Mouse (Mus musculus): Measurements from ENCODE around the gene Enpp7.

Enpp7 gene

DNA sequence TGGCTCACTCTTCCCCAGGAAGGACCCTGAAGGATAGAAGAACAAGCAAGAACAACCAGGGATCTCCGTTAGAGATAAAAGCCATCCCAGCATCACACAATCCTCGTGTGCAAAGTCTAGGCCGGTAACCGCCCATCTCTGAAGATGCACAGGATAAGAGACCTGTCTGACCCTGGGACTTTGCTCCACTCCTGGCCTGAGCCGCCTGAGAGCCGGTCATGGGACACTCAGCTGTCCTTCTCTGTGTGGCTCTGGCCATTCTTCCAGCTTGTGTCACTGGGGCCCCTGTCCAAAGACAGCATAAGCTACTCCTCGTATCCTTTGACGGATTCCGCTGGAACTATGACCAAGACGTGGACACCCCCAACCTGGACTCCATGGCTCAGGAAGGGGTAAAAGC lies at the start of gene Enpp7:
Gene Enpp7 (plus strand): TSS at position 190 of the 400 bp plus-strand sequence.
- no peak for DNase-seq (ENCODE audit: low read depth, low spot score)

DNA sequence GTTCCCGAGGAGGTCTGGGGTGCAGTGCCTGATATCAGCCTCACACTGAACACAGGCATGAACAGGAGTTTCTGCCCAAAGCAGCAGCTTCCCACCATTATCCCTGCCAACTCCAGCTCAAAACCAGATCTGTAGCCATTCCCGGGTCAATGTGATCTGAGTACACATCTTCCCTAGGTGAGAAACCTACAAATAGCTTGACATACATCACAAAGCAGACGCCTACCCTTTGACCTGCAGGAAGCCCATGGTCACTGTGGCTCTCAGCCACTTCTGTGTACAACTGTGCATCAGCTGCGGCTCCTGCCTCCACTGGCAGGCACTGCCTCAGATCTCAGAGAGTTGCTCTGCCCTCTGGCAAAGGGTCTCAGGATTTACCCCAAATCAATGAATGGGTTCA lies 48.3 kb upstream of the Enpp7 start:
- DNase-seq (ENCODE audit: low read depth, low spot score): no peak

DNA sequence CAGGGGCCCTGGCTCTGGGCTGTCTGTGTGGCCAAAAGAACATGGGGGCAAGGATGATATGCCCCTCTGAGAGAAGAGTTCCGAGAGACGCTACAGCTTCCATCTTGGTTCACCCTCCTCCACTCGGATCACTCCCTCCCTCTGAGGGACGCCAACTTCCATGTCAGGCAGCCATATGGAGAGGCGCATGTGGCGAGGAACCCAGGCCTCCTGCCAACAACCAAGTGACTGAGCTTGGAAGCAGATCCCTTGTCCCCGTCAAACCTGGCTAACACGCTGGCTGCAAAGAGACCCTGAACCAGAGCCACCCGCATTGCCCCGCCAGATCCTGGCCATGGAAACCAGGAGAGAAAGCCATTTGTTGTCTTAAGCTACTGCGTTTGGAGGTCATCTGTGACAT lies 47.4 kb upstream of the Enpp7 start:
- no peak for DNase-seq (ENCODE audit: low read depth, low spot score)

- no peak for DNase-seq (ENCODE audit: low read depth, low spot score)
Measured at GRCm38 (mm10) chr11:118941268-118941667, 46.7 kb upstream of the Enpp7 start.

- DNase-seq (ENCODE audit: low read depth, low spot score): no peak
Measured at GRCm38 (mm10) chr11:118945868-118946267, 42.1 kb upstream of the Enpp7 start.

DNA sequence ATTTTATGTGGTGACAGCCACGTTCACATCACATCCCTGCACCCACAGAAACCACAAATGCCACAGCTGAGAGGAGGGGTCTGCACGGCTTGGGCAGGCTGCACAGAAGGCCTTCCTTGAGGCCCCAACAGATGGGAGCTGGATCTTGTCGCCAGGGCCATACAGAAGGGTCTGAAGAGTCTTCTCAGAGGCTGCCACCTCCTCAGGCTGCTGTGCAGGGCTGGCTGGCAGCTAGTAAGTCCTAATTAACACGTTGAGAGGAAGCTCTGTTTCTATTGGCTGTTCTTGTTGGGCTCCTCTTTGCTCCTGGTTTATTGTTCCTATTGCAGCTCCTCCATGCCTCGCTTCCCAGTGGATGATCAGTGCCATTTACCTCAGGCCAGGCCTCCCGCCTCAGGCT lies 33.0 kb upstream of the Enpp7 start:
- no peak for DNase-seq (ENCODE audit: low read depth, low spot score)

DNA sequence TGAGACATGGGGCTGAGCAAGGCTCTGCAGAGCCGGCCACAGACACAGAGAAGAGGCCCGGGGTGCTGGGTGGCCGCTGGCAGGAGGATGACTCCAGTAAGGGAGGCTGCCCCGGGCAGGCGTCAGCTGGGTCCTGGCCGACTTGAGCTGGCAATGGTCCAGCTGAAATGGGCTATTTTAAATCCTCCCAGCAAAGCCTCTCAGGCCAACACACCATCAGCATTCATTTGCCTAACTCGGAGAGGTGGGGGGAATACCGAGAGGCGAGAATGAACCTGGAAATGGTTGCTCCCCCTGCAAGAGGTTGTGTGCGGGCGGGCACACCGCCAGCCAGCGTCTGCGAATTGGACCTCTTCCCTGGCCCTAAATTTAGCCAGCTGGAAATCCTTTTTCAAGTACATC lies 30.9 kb upstream of the Enpp7 start:
- DNase-seq (ENCODE audit: low read depth, low spot score): no peak

DNA sequence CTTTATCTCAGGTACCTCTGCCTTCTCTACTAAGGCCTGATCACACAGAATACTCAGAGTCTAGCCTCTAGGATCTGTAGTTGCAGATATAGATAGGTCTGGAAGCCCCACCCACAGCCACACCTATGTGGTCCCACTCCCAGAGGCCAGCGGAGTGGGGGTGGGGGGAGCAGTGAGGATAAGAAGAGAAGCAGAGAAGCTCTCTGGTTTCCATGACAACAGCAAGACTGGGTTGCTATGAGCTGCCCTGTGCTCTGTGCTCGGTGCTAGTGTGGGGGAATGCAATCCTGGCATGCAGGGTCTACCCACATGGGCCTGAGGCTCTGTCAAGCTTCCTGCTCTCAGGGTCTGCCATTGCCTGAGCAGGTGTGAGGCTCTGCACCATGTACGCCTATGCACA lies 27.3 kb upstream of the Enpp7 start:
- DNase-seq (ENCODE audit: low read depth, low spot score): no peak

GRCm38 (mm10) chr11:118962478-118962877 lies 25.5 kb upstream of the Enpp7 start:
- DNase-seq (ENCODE audit: low read depth, low spot score): no peak

GRCm38 (mm10) chr11:118963926-118964325 lies 24.1 kb upstream of the Enpp7 start:
- DNase-seq (ENCODE audit: low read depth, low spot score): no peak

DNA sequence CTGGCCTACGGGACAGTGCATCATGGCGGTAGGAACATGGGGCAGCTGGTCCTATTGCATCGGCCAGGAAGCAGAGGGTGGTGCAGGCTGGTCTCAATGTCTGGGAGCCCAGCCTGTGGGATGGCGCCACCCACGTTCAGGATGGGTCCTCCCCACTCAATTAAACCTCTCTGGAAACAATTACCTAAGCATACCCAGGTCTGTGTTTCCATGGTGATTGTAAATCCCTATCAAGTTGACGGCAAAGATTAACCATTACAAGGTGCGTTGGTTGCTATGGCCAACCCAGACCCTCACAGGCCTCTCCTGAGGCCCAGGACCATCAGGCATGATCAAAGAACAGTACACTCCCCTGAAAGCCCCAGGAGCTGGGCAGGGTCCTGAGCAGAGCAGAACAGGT lies 22.9 kb upstream of the Enpp7 start:
- peak; percentile 48 for DNase-seq (ENCODE audit: low read depth, low spot score)

DNA sequence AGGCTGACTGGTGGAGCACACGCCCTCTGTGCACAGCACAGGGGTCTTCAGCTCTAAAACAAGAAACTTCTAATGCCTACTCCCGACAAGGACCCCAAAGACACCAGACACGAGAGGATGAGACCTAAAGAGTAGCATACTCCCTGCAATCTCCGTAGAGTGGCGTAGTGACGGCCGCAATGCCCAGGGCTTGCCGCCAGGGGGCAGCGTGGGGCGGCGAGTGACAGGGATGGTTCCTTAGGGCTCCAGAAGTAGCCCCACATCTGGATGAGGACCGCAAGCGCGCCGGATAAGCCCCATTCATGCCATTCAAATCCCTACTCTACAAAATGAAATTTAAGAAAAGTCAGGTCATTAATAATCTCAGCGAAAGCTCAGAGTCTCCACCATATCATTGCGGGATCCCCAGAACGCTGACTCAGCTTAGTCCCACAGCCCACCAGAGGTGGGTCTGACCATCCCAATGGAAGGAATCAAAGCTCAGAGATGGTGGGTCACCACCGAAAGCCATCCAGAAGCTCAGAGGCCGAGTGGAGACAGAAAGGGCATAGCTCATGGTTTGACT lies 16.4 kb upstream of the Enpp7 start:
- DNase-seq (ENCODE audit: low read depth, low spot score): peak; percentile 27

DNA sequence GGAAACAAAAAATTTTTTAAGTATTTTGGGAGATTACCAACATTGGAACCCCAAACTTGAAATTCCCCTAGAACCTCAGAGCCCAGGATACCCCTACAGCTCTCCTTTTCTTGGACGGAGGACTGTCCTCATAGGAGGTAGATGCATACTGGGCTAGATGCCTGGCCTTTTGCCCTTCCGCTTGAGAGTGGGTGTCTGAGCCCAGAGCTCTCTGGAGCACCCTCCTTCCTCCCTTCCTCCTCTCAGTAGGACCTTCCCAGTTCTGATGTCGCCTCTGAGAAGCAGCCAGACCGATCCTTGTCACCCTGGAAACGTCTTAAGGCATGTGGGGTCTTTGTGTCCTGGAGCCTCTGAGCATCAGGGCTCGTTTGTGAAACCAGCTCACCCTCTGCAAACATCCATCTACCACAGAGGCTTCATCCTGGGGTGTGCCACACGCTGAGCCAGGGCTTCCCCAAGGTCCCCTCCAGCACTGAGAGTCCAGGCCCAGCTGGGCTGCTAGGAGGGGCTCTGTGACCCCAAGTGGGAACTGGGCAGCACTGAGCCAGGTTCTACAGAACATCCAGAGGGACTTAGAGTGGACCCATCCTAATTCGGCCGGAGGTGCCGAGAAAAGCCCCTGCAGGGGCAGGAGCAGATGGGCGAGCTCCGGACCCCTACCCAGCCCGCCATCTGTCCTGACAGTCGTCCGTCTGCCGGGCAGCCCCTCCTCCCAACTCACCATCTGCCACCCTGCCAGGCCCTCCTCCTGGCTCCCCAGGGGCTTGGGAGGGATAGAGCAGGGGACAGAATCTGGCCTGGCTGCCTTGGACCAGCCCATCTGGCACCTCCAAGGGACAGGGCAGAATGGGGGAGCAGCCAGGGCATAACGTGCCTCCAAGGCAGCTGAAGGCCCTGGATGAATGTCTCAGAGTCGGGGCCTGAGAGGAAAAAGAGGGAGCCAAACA lies 15.3 kb upstream of the Enpp7 start:
- DNase-seq (ENCODE audit: low read depth, low spot score): no peak

DNA sequence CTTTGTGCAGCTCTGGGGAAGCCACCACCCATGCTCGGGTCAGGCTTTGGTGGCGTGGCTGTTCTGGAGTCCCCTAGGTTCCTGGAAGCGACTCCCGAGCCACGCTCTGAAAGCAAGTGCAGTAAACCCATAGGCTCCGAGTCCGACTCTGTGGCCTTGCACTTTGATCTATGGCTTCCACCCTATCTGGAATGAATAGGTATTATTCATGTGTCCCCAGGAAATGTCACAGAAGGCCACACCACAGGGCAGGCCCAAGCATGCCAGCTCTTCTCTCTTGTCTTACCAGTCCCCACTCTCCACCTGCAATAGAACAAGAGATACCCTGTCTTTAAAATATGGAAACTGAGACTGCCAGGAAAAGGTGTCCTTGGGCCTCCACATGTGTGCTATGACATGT lies 13.6 kb upstream of the Enpp7 start:
- no peak for DNase-seq (ENCODE audit: low read depth, low spot score)

DNA sequence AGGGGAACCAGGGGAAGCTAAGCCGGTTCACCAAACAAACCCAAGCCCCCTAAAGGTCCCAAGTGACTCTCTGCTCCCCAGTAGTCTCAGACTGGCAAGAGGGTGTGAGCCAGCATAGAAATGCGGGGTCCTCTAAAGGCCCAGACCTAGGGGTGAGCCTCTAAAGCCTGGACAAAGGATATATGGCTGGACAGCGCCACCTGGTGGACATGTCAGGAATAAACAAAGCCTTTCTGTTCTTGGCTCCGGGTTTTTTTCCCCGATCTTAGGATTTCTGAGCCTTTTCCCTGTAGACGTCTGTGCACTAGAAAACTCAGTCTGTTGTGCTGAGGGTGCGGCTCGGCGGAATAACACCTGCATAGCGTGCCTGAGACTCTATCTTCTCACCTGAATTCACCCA lies 12.6 kb upstream of the Enpp7 start:
- peak; percentile 86 for DNase-seq (ENCODE audit: low read depth, low spot score)

GRCm38 (mm10) chr11:118975917-118976316 lies 12.1 kb upstream of the Enpp7 start:
- no peak for DNase-seq (ENCODE audit: low read depth, low spot score)

DNA sequence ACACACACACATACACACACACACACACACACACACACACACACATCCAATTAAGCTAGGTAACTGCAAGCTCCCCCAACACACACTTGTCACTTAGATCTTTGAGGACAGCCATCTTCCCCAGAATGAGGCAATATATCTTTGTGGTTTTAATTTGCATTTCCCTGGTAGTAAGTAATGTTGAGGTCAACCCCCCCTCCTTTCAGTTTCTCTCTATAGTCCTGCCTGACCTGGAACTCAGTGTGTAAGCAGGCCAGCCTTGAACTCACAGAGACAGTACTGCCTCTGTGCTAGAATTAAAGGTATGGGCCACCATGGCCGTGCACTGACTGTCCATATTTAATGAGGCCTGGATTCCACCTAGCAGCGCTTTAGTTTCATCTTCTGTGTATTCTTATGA lies 7.6 kb upstream of the Enpp7 start:
- no peak for DNase-seq (ENCODE audit: low read depth, low spot score)

- DNase-seq (ENCODE audit: low read depth, low spot score): no peak
Measured at GRCm38 (mm10) chr11:118981012-118981776, 6.8 kb upstream of the Enpp7 start.

GRCm38 (mm10) chr11:118982593-118983113 lies 5.3 kb upstream of the Enpp7 start:
- no peak for DNase-seq (ENCODE audit: low read depth, low spot score)

DNA sequence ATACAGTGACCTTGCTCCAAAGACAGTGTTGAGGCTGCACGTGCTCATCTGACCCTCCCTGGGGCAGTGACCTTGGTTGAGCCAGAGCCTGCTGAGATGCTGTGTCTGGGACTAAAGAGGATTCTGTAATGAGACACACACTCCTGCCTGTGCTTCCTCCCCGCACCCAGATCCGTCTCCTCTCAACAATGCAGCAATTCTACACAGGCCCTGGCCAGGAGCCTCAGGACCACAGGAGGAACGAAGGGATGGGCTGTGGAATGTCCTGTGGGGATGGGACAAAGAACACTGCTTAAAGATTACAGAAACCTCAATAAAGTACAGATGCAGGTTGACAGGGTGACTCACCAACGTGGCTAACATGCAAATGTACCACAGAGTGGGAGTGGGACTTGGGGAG lies 2.4 kb upstream of the Enpp7 start:
- DNase-seq (ENCODE audit: low read depth, low spot score): no peak

- no peak for DNase-seq (ENCODE audit: low read depth, low spot score)
Measured at GRCm38 (mm10) chr11:118992781-118993180, 4.8 kb downstream of the Enpp7 start.

DNA sequence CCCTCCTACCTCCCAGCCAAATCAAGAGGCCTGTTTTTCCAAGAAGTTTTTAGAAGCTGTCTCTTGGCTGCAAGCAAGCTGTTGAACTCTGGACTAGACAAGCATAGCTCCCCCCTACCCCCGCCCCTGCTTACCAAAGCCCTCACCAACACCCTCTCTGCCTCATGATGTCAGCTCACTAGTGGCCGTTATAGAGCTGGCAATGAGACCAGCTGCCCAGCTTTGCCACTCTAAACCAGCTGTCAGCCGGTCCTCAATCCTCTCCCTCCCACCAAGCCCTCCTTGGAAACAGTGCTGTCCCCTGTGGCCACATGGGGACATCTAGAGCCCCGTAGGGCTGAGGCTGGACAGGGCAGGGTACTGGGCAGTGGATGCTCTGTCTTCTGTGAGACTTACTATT lies 7.5 kb downstream of the Enpp7 start:
- no peak for DNase-seq (ENCODE audit: low read depth, low spot score)
